Mouse (Mus musculus): ENCODE measurements around the gene H2-Eb2. TPM values are rescaled to one million over a fixed set of nuclear protein-coding genes. Genes with fewer than 3 reads are reported as not detected.

H2-Eb2 gene
- polyA plus RNA-seq (2015; fragmentation: Nextera tagmentation; extraction: Ambion mirVana), result not detected in 2 replicates

- Histone ChIP-seq H3K36me3 (replicated peaks; ENCODE audit: insufficient read depth, low read length) (no peaks in the 10 kb centered on the region), H3K27ac (ENCODE audit: low read depth) (no peak within 1 kb of the TSS), H3K4me1 (ENCODE audit: insufficient read depth) (no peaks in the 10 kb centered on the region), H3K27me3 (ENCODE audit: insufficient read depth, low read length) (no peaks in the 10 kb centered on the region), H3K4me3 (ENCODE audit: low read depth, low read length) (no peak within 1 kb of the TSS), H3K4me2 (ENCODE audit: low read depth, low read length) (no peak within 1 kb of the TSS), H3K9ac (replicated peaks) (no peak within 1 kb of the TSS), H3K9me3 (ENCODE audit: low read length) (no peaks in the 10 kb centered on the region)
- TF ChIP-seq CTCF (IDR thresholded peaks at IDR 0.05; ENCODE audit: low read depth) (no peak), EP300 (IDR thresholded peaks at IDR 0.05; ENCODE audit: low read depth) (no peak)
- ATAC-seq, result peak; percentile 40; the same call in 1 of the 2 replicates
- DNase-seq, result no peak
- WGBS (ENCODE audit: insufficient replicate concordance), result 46% methylated on average over 4 of the region's 4 CpGs
Observed at GRCm38 (mm10) chr17:34325436-34325835, at the start of gene H2-Eb2. TSS of gene H2-Eb2 (plus strand) at chr17:34325665.

DNA sequence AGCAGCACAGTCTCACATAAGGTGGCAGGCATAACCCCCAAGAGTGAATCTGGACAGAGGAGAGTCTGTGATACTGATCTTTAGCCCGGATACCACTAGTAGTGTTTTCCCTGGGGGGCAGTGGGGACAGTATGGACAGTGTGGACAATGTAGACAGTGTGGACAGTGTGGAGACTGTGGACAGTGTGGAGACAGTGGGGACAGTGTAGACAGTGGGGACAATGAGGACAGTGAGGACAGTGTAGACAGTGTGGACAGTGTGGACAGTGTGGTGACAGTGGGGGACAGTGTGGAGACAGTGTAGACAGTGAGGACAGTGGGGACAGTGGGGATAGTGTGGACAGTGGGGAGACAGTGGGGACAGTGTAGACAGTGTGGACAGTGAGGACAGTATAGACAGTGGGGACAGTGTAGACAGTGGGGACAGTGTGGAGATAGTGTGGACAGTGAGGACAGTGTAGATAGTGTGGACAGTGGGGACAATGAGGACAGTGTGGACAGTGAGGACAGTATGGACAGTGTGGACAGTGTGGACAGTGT lies 44.9 kb upstream of the H2-Eb2 start:
- H3K9me3 ChIP-seq (ENCODE audit: low read length), result no peaks in the 10 kb centered on the region
- 64% methylated on average over 1 of the region's 1 CpGs for WGBS (ENCODE audit: insufficient replicate concordance)
- H3K27me3 ChIP-seq (ENCODE audit: insufficient read depth, low read length), result no peaks in the 10 kb centered on the region; the same call in 1 of the 2 replicates
- ATAC-seq (no peak), DNase-seq (no peak)
- H3K27ac ChIP-seq (ENCODE audit: low read depth), result no peak overlapping the region
- no peak overlapping the region for H3K4me2 ChIP-seq (ENCODE audit: low read depth, low read length)
- no peaks in the 10 kb centered on the region for H3K36me3 ChIP-seq (replicated peaks; ENCODE audit: insufficient read depth, low read length)
- TF ChIP-seq EP300 (IDR thresholded peaks at IDR 0.05; ENCODE audit: low read depth) (no peak), CTCF (IDR thresholded peaks at IDR 0.05; ENCODE audit: low read depth) (no peak)
- H3K9ac ChIP-seq (replicated peaks), result no peak overlapping the region
- no peaks in the 10 kb centered on the region for H3K4me1 ChIP-seq (ENCODE audit: insufficient read depth)
- H3K4me3 ChIP-seq (ENCODE audit: low read depth, low read length), result no peak overlapping the region

DNA sequence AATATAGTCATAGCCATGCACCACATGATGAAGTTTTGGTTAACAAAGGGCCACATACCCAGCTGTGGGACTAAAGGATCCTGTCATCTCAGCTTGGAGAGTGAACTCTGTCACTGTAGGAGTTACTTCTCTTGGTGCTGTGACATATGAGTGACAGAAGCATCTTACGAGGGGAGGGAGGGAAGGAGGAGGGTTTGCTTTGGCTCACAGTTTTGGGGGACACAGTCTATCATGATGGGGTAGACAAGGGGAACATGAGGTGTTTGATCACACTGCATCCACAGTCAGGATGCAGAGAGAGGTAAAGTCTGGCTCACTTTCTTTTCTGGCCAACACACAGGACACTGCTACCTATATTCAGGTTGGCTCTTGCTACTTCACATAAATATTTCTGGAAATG lies 43.6 kb upstream of the H2-Eb2 start:
- 57% methylated on average over 1 of the region's 1 CpGs for WGBS (ENCODE audit: insufficient replicate concordance)
- H3K36me3 ChIP-seq (replicated peaks; ENCODE audit: insufficient read depth, low read length), result no peaks in the 10 kb centered on the region
- H3K9me3 ChIP-seq (ENCODE audit: low read length), result no peaks in the 10 kb centered on the region
- no peak overlapping the region for H3K27ac ChIP-seq (ENCODE audit: low read depth)
- H3K9ac ChIP-seq (replicated peaks), result no peak overlapping the region
- no peaks in the 10 kb centered on the region for H3K4me1 ChIP-seq (ENCODE audit: insufficient read depth)
- no peak overlapping the region for H3K4me2 ChIP-seq (ENCODE audit: low read depth, low read length)
- H3K4me3 ChIP-seq (ENCODE audit: low read depth, low read length), result no peak overlapping the region
- DNase-seq (no peak), ATAC-seq (no peak)
- no peaks in the 10 kb centered on the region; the same call in 1 of the 2 replicates for H3K27me3 ChIP-seq (ENCODE audit: insufficient read depth, low read length)
- TF ChIP-seq CTCF (IDR thresholded peaks at IDR 0.05; ENCODE audit: low read depth), result no peak
- TF ChIP-seq EP300 (IDR thresholded peaks at IDR 0.05; ENCODE audit: low read depth), result no peak

GRCm38 (mm10) chr17:34285371-34285770 lies 40.1 kb upstream of the H2-Eb2 start:
- 60% methylated on average over 4 of the region's 4 CpGs for WGBS (ENCODE audit: insufficient replicate concordance)
- H3K9ac ChIP-seq (replicated peaks), result no peak overlapping the region
- H3K4me3 ChIP-seq (ENCODE audit: low read depth, low read length), result no peak overlapping the region
- H3K9me3 ChIP-seq (ENCODE audit: low read length), result no peaks in the 10 kb centered on the region
- no peak overlapping the region for H3K27ac ChIP-seq (ENCODE audit: low read depth)
- TF ChIP-seq EP300 (IDR thresholded peaks at IDR 0.05; ENCODE audit: low read depth) (no peak), CTCF (IDR thresholded peaks at IDR 0.05; ENCODE audit: low read depth) (no peak)
- H3K4me2 ChIP-seq (ENCODE audit: low read depth, low read length), result no peak overlapping the region
- no peaks in the 10 kb centered on the region for H3K4me1 ChIP-seq (ENCODE audit: insufficient read depth)
- no peaks in the 10 kb centered on the region for H3K36me3 ChIP-seq (replicated peaks; ENCODE audit: insufficient read depth, low read length)
- no peaks in the 10 kb centered on the region; the same call in 1 of the 2 replicates for H3K27me3 ChIP-seq (ENCODE audit: insufficient read depth, low read length)
- DNase-seq (no peak), ATAC-seq (no peak)

DNA sequence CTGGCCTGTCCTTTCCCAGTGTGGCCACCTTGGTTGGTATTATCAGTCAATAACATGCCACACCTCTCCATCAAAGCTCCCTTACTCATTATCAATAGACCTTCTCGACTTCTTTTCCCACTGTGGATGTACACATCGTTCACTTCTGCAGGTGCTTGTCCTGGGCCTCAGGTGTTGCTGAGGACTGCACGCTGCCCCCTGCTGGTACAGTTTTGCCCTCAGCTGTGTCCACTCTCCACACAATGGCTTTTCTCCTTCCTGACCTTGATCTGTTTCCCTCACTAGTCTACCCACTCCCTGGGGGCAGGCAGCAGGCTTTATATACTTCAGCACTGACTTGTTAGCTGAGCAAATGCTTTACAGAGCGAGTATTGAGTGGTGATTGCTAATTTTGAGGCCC lies 39.6 kb upstream of the H2-Eb2 start:
- Histone ChIP-seq H3K27me3 (ENCODE audit: insufficient read depth, low read length) (no peaks in the 10 kb centered on the region), H3K4me1 (ENCODE audit: insufficient read depth) (no peaks in the 10 kb centered on the region), H3K36me3 (replicated peaks; ENCODE audit: insufficient read depth, low read length) (no peaks in the 10 kb centered on the region), H3K9ac (replicated peaks) (no peak overlapping the region), H3K4me2 (ENCODE audit: low read depth, low read length) (no peak overlapping the region), H3K27ac (ENCODE audit: low read depth) (no peak overlapping the region), H3K4me3 (ENCODE audit: low read depth, low read length) (no peak overlapping the region), H3K9me3 (ENCODE audit: low read length) (no peaks in the 10 kb centered on the region)
- TF ChIP-seq CTCF (IDR thresholded peaks at IDR 0.05; ENCODE audit: low read depth) (peak; percentile 68), EP300 (IDR thresholded peaks at IDR 0.05; ENCODE audit: low read depth) (no peak)
- 36% methylated on average over 4 of the region's 4 CpGs for WGBS (ENCODE audit: insufficient replicate concordance)
- DNase-seq (peak; percentile 55), ATAC-seq (no peak)

- Histone ChIP-seq H3K36me3 (replicated peaks; ENCODE audit: insufficient read depth, low read length) (no peaks in the 10 kb centered on the region), H3K4me2 (ENCODE audit: low read depth, low read length) (no peak overlapping the region), H3K4me1 (ENCODE audit: insufficient read depth) (no peaks in the 10 kb centered on the region), H3K4me3 (ENCODE audit: low read depth, low read length) (no peak overlapping the region), H3K27me3 (ENCODE audit: insufficient read depth, low read length) (no peaks in the 10 kb centered on the region), H3K27ac (ENCODE audit: low read depth) (no peak overlapping the region), H3K9me3 (ENCODE audit: low read length) (no peaks in the 10 kb centered on the region), H3K9ac (replicated peaks) (no peak overlapping the region)
- ATAC-seq, result no peak
- 53% methylated on average over 5 of the region's 5 CpGs for WGBS (ENCODE audit: insufficient replicate concordance)
- no peak for DNase-seq
- TF ChIP-seq CTCF (IDR thresholded peaks at IDR 0.05; ENCODE audit: low read depth) (no peak), EP300 (IDR thresholded peaks at IDR 0.05; ENCODE audit: low read depth) (no peak)
Observed at GRCm38 (mm10) chr17:34286501-34286900, 39.0 kb upstream of the H2-Eb2 start.
